Mouse (Mus musculus) kidney, embryonic 16.5 days (tissue): ENCODE measurements around the gene Trrap. TPM values are rescaled to one million over a fixed set of nuclear protein-coding genes. Genes with fewer than 3 reads are reported as not detected.

Experiments used
- ATAC-seq: fragments of 200-750 bp; cut with Nextera tagmentation; 2 replicates; pipeline ENCODE4 v1.8.0; 2017; ENCODE audit warnings: moderate TSS enrichment; ENCODE audit not compliant: low FRiP score, low TSS enrichment
- H3K27ac ChIP-seq: fragments of 300-500 bp; sonication (generic); 2 replicates; pipeline ENCODE4 v1.5.1; 2014; ENCODE audit warnings: low read length
- H3K27me3 ChIP-seq: fragments of 300-500 bp; sonication (generic); 2 replicates; pipeline ENCODE4 v1.6.1; 2014; ENCODE audit warnings: low read length, control low read depth, mixed read lengths; ENCODE audit not compliant: insufficient read depth
- H3K36me3 ChIP-seq: fragments of 300-500 bp; sonication (generic); 2 replicates; pipeline ENCODE4 v1.6.1; 2014; ENCODE audit warnings: low read length, control low read depth, mixed read lengths; ENCODE audit not compliant: insufficient read depth
- H3K4me1 ChIP-seq: fragments of 300-500 bp; sonication (generic); 2 replicates; pipeline ENCODE4 v1.6.1; 2014; ENCODE audit warnings: low read length, control low read depth, mixed read lengths; ENCODE audit not compliant: insufficient read depth
- H3K4me2 ChIP-seq: fragments of 300-500 bp; sonication (generic); replicated peaks from 2 replicates; pipeline ENCODE4 v1.6.1; 2014; ENCODE audit warnings: low read depth, low read length
- H3K4me3 ChIP-seq: fragments of 300-500 bp; sonication (generic); 2 replicates; pipeline ENCODE4 v1.5.1; 2014; ENCODE audit warnings: mild to moderate bottlenecking, low read length
- H3K9ac ChIP-seq: fragments of 300-500 bp; sonication (generic); replicated peaks from 2 replicates; pipeline ENCODE4 v1.6.1; 2014; ENCODE audit warnings: low read length
- H3K9me3 ChIP-seq: fragments of 300-500 bp; sonication (generic); 2 replicates; pipeline ENCODE4 v1.6.1; 2016; ENCODE audit warnings: low read length, control low read depth
- WGBS: fragments of 180-500 bp; shearing (Covaris S2); extraction: QIAGEN DNeasy Blood & Tissue Kit; methylation state at CpG from one replicate; pipeline ENCODE4 v1.1.7; 2014; 5-methylcytosine and 5-hydroxymethylcytosine counted together
- polyA plus RNA-seq: library from polyadenylated mRNA; unstranded; fragments of >200 nt; fragmentation: Nextera tagmentation; extraction: Ambion mirVana; gene quantifications from 2 replicates; pipeline ENCODE4 v1.2.1, GENCODE M21; 2015

Trrap gene
- polyA plus RNA-seq, 1 experiment from 2014 or later, result 69.8 TPM

GRCm38 (mm10) chr5:144875227-144875626, 107.7 kb downstream of the Trrap start:
- no peaks in the 10 kb centered on the region for H3K9me3 ChIP-seq
- H3K27me3 ChIP-seq, result no peaks in the 10 kb centered on the region
- no peak for ATAC-seq
- H3K36me3 ChIP-seq, result peaks cover 21% of the 10 kb centered on the region
- H3K9ac ChIP-seq, result no peak overlapping the region
- no peak overlapping the region for H3K4me3 ChIP-seq
- H3K4me1 ChIP-seq, result 0 out of 2 replicates have a peak, but pooled peaks cover 3% of the 10 kb centered on the region
- H3K27ac ChIP-seq, result no peak overlapping the region
- 92% methylated on average over 6 of the region's 6 CpGs for WGBS
- no peak overlapping the region for H3K4me2 ChIP-seq

GRCm38 (mm10) chr5:144875892-144876291, 108.4 kb downstream of the Trrap start:
- Histone ChIP-seq H3K9me3 (no peaks in the 10 kb centered on the region), H3K4me1 (0 out of 2 replicates have a peak, but pooled peaks cover 3% of the 10 kb centered on the region), H3K27me3 (no peaks in the 10 kb centered on the region), H3K9ac (no peak overlapping the region), H3K4me3 (no peak overlapping the region), H3K36me3 (peaks cover 26% of the 10 kb centered on the region), H3K27ac (no peak overlapping the region), H3K4me2 (no peak overlapping the region)
- peak; percentile 54; the same call in 1 of the 2 replicates for ATAC-seq
- WGBS, result 19% methylated on average over 13 of the region's 13 CpGs

- H3K4me2 ChIP-seq, result no peak overlapping the region
- 87% methylated on average over 15 of the region's 15 CpGs for WGBS
- H3K27me3 ChIP-seq, result no peaks in the 10 kb centered on the region
- 0 out of 2 replicates have a peak, but pooled peaks cover 3% of the 10 kb centered on the region for H3K4me1 ChIP-seq
- no peaks in the 10 kb centered on the region for H3K9me3 ChIP-seq
- H3K9ac ChIP-seq, result no peak overlapping the region
- no peak for ATAC-seq
- H3K36me3 ChIP-seq, result peaks cover 34% of the 10 kb centered on the region
- H3K4me3 ChIP-seq, result no peak overlapping the region
- no peak overlapping the region for H3K27ac ChIP-seq
Observed at GRCm38 (mm10) chr5:144877021-144877420, 109.5 kb downstream of the Trrap start.

GRCm38 (mm10) chr5:144881670-144882399, 114.3 kb downstream of the Trrap start:
- WGBS, result 87% methylated on average over 14 of the region's 14 CpGs
- ATAC-seq, result no peak

GRCm38 (mm10) chr5:144884629-144885217, 117.2 kb downstream of the Trrap start:
- peaks cover 74% of the 10 kb centered on the region for H3K36me3 ChIP-seq
- H3K4me1 ChIP-seq, result no peaks in the 10 kb centered on the region
- no peak overlapping the region for H3K4me3 ChIP-seq
- no peaks in the 10 kb centered on the region for H3K9me3 ChIP-seq
- no peaks in the 10 kb centered on the region for H3K27me3 ChIP-seq
- no peak overlapping the region for H3K27ac ChIP-seq
- H3K4me2 ChIP-seq, result no peak overlapping the region
- WGBS, result 82% methylated on average over 13 of the region's 13 CpGs
- ATAC-seq, result no peak
- no peak overlapping the region for H3K9ac ChIP-seq

More at GRCm38 (mm10) chr5:144881670-144882399, 114.3 kb downstream of the Trrap start:
- Histone ChIP-seq H3K9me3 (no peaks in the 10 kb centered on the region), H3K4me1 (no peaks in the 10 kb centered on the region), H3K4me3 (no peak overlapping the region), H3K27ac (no peak overlapping the region), H3K9ac (no peak overlapping the region), H3K27me3 (no peaks in the 10 kb centered on the region), H3K36me3 (peaks cover 63% of the 10 kb centered on the region), H3K4me2 (no peak overlapping the region)

- 90% methylated on average over 9 of the region's 9 CpGs for WGBS
Observed at GRCm38 (mm10) chr5:144885968-144886650, 118.6 kb downstream of the Trrap start.

GRCm38 (mm10) chr5:144891276-144891675, 123.7 kb downstream of the Trrap start:
- Histone ChIP-seq H3K27me3 (no peaks in the 10 kb centered on the region), H3K27ac (no peak overlapping the region), H3K9me3 (no peaks in the 10 kb centered on the region), H3K4me1 (no peaks in the 10 kb centered on the region), H3K4me2 (no peak overlapping the region), H3K4me3 (no peak overlapping the region), H3K36me3 (peaks cover 79% of the 10 kb centered on the region), H3K9ac (no peak overlapping the region)
- 87% methylated on average over 11 of the region's 11 CpGs for WGBS
- no peak for ATAC-seq

More at GRCm38 (mm10) chr5:144885968-144886650, 118.6 kb downstream of the Trrap start:
- Histone ChIP-seq H3K36me3 (peaks cover 74% of the 10 kb centered on the region), H3K9ac (no peak overlapping the region), H3K4me1 (no peaks in the 10 kb centered on the region), H3K4me2 (no peak overlapping the region), H3K9me3 (no peaks in the 10 kb centered on the region), H3K27ac (no peak overlapping the region), H3K27me3 (no peaks in the 10 kb centered on the region), H3K4me3 (no peak overlapping the region)
- no peak for ATAC-seq

GRCm38 (mm10) chr5:144897881-144898280, 130.3 kb downstream of the Trrap start:
- ATAC-seq, result no peak
- H3K4me2 ChIP-seq, result no peak overlapping the region
- H3K36me3 ChIP-seq, result peaks cover 54% of the 10 kb centered on the region
- no peak overlapping the region for H3K4me3 ChIP-seq
- no peaks in the 10 kb centered on the region for H3K27me3 ChIP-seq
- H3K9me3 ChIP-seq, result no peaks in the 10 kb centered on the region
- 77% methylated on average over 7 of the region's 7 CpGs for WGBS
- H3K9ac ChIP-seq, result no peak overlapping the region
- peaks cover 26% of the 10 kb centered on the region for H3K4me1 ChIP-seq
- H3K27ac ChIP-seq, result no peak overlapping the region

- peaks cover 48% of the 10 kb centered on the region for H3K36me3 ChIP-seq
- no peak overlapping the region for H3K4me3 ChIP-seq
- WGBS, result 62% methylated on average over 7 of the region's 7 CpGs
- no peaks in the 10 kb centered on the region for H3K27me3 ChIP-seq
- no peak for ATAC-seq
- no peaks in the 10 kb centered on the region for H3K9me3 ChIP-seq
- no peak overlapping the region for H3K4me2 ChIP-seq
- peaks cover 28% of the 10 kb centered on the region for H3K4me1 ChIP-seq
- H3K27ac ChIP-seq, result no peak overlapping the region
- H3K9ac ChIP-seq, result no peak overlapping the region
Observed at GRCm38 (mm10) chr5:144898448-144899052, 131.0 kb downstream of the Trrap start.
